Mouse (Mus musculus) liver, postnatal 0 days (tissue): Measurements from ENCODE around the gene Gm49416. TPM values are rescaled to one million over a fixed set of nuclear protein-coding genes. Genes with fewer than 3 reads are reported as not detected.

ENCODE experiments used
- ATAC-seq: fragments of 200-750 bp; cut with Nextera tagmentation; 2 replicates; pipeline ENCODE4 v1.8.0; 2017; ENCODE audit warnings: mild to moderate bottlenecking, moderate library complexity
- DNase-seq: peaks from one replicate; pipeline ENCODE4 v3.0.0-alpha.2; 2016
- H3K27ac ChIP-seq: fragments of 300-500 bp; sonication (generic); 2 replicates; pipeline ENCODE4 v1.5.1; 2014; ENCODE audit warnings: antibody characterized with exemption, moderate library complexity, mild to moderate bottlenecking, low read depth
- H3K27me3 ChIP-seq: fragments of 300-500 bp; sonication (generic); 2 replicates; pipeline ENCODE4 v1.6.1; 2014; ENCODE audit warnings: low read length, control low read depth, mixed read lengths; ENCODE audit not compliant: insufficient read depth
- H3K36me3 ChIP-seq: fragments of 300-500 bp; sonication (generic); replicated peaks from 2 replicates; pipeline ENCODE4 v1.6.1; 2014; ENCODE audit warnings: mild to moderate bottlenecking, control low read depth, low read length, moderate library complexity, mixed read lengths; ENCODE audit not compliant: insufficient read depth
- H3K4me1 ChIP-seq: fragments of 300-500 bp; sonication (generic); 2 replicates; pipeline ENCODE4 v1.6.1; 2014; ENCODE audit warnings: antibody characterized with exemption, mild to moderate bottlenecking, control low read depth; ENCODE audit not compliant: insufficient read depth
- H3K4me2 ChIP-seq: fragments of 300-500 bp; sonication (generic); 2 replicates; pipeline ENCODE4 v1.6.1; 2014; ENCODE audit warnings: low read depth, mild to moderate bottlenecking, low read length, moderate library complexity, mixed read lengths
- H3K4me3 ChIP-seq: fragments of 300-500 bp; sonication (generic); 2 replicates; pipeline ENCODE4 v1.5.1; 2014; ENCODE audit warnings: low read depth, low read length
- H3K9ac ChIP-seq: fragments of 300-500 bp; sonication (generic); replicated peaks from 2 replicates; pipeline ENCODE4 v1.6.1; 2014; ENCODE audit warnings: mild to moderate bottlenecking, moderate library complexity
- H3K9me3 ChIP-seq: fragments of 300-500 bp; sonication (generic); 2 replicates; pipeline ENCODE4 v1.6.1; 2016; ENCODE audit warnings: mild to moderate bottlenecking, control low read depth, low read length, mixed read lengths
- CTCF ChIP-seq: sonication (generic); IDR thresholded peaks from 2 replicates; pipeline ENCODE4 v1.5.1; 2016; ENCODE audit warnings: antibody characterized with exemption, low read depth
- EP300 ChIP-seq: IDR thresholded peaks from 2 replicates; pipeline ENCODE4 v1.6.1; 2016; ENCODE audit warnings: antibody characterized with exemption, low read depth, mild to moderate bottlenecking
- WGBS: fragments of 180-500 bp; shearing (Covaris S2); extraction: QIAGEN DNeasy Blood & Tissue Kit; methylation state at CpG from one replicate; pipeline ENCODE4 v1.1.7; 2014; ENCODE audit not compliant: insufficient replicate concordance; 5-methylcytosine and 5-hydroxymethylcytosine counted together
- polyA plus RNA-seq: library from polyadenylated mRNA; unstranded; fragments of >200 nt; fragmentation: Nextera tagmentation; extraction: Ambion mirVana; gene quantifications from 2 replicates; pipeline ENCODE4 v1.2.1, GENCODE M21; 2015

Gm49416 gene
- polyA plus RNA-seq, 1 experiment from 2014 or later = not detected

DNA sequence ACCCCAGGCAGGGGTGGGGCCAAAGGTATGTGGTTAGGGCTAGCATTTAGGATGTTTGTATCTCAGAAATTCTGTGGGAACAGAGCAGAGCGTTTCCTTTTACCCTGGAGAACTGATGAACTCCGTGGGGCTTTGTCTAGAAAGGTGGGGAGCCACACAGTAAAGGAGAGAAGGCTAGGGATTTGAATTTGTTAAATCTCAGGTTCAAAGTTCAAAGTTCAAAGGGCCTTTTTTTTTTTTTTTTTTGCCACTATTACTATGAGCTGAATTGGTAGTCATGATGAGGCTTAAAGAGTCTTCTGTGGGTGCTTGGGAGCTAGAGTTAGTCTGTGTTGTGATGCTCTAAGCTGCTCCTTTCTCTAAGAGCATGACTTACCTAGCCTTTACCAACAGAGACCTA, 48.0 kb downstream of the Gm49416 start:
- no peak for TF ChIP-seq CTCF
- TF ChIP-seq EP300 = no peak
- Histone ChIP-seq H3K4me1 (peaks cover 10% of the 10 kb centered on the region), H3K4me3 (no peak overlapping the region), H3K27me3 (no peaks in the 10 kb centered on the region), H3K27ac (no peak overlapping the region), H3K36me3 (peaks cover 50% of the 10 kb centered on the region), H3K9me3 (no peaks in the 10 kb centered on the region), H3K9ac (no peak overlapping the region), H3K4me2 (no peak overlapping the region)
- WGBS = 65% methylated on average over 2 of the region's 2 CpGs
- ATAC-seq = no peak
- no peak for DNase-seq

- Histone ChIP-seq H3K4me2 (no peak overlapping the region), H3K36me3 (peaks cover 39% of the 10 kb centered on the region), H3K9me3 (no peaks in the 10 kb centered on the region), H3K27ac (no peak overlapping the region), H3K9ac (peak overlapping the region; percentile 98), H3K27me3 (no peaks in the 10 kb centered on the region), H3K4me3 (0 out of 2 replicates have a peak overlapping the region, but pooled peaks have one; percentile 90), H3K4me1 (peaks cover 36% of the 10 kb centered on the region)
- WGBS = 83% methylated on average over 15 of the region's 15 CpGs
- TF ChIP-seq CTCF (no peak), EP300 (no peak)
- ATAC-seq (no peak), DNase-seq (no peak)
Observed at GRCm38 (mm10) chr19:8940526-8941133, 51.9 kb downstream of the Gm49416 start.

DNA sequence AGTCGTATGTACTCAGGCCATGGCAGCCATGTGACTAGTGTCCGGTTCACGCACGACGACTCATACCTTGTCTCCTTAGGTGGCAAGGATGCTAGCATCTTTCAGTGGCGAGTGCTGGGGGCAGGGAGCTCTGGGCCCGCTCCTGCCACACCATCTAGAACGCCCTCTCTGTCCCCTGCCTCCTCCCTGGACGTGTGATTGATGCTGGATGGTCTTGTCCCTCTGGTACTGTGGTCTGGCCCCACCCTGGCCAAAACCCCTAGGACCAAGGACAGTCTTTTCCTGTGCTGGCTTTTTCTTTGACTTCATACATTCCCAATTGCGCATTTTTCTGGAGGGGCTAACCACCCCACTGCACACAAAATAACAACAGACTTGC, 52.4 kb downstream of the Gm49416 start:
- TF ChIP-seq EP300 = no peak
- no peak for TF ChIP-seq CTCF
- Histone ChIP-seq H3K9me3 (no peaks in the 10 kb centered on the region), H3K4me1 (peaks cover 36% of the 10 kb centered on the region), H3K9ac (peak overlapping the region; percentile 98), H3K4me2 (peak overlapping the region; percentile 77), H3K27ac (peak overlapping the region; percentile 80), H3K4me3 (peak overlapping the region; percentile 90), H3K36me3 (peaks cover 43% of the 10 kb centered on the region), H3K27me3 (no peaks in the 10 kb centered on the region)
- ATAC-seq = no peak
- WGBS = 49% methylated on average over 10 of the region's 10 CpGs
- DNase-seq = no peak

DNA sequence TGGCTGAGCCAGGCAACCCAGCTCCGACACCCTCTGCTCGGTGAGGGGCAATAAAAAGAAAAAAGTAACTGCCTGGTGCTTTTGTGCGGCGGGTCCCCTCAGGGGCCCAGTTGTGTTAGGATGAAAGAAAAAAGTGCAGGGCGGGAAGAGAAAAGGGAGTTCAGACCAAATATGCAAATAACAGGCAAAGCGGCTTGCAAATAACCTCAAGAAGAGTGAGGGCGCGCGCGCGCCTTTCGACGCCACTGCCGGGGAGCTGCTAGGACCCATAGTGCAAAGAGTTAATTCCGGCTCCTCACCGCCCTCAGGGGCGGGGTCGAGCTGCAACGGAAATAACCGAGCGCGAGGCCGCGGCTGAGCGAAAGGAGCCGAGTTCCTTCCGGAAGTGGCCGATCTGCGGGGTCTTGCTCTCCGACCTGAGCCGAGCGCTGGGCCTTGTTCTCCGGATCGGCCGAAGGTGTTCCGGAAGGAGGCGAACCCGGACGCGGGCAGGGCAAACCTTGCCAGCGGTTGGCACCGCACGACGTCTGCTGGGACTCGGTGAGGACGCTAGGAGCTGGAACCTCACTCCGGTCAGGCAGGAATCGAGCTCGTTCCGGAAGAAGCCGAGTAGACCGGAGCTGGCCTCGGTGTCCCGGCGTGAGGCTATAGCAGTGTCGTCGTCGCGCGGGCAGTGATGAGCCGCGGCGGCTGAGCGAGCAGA, 52.9 kb downstream of the Gm49416 start, which contains the start of gene Mta2:
TSS of gene Mta2 (plus strand) at position 361 of the 703 bp plus-strand sequence.
- H3K27ac ChIP-seq = peak within 1 kb of the TSS; percentile 99
- peaks cover 43% of the 10 kb centered on the region for H3K36me3 ChIP-seq
- peak; percentile 91 for ATAC-seq
- peak within 1 kb of the TSS; percentile 77 for H3K4me2 ChIP-seq
- peak; percentile 97 for DNase-seq
- no peaks in the 10 kb centered on the region for H3K9me3 ChIP-seq
- H3K9ac ChIP-seq = peak within 1 kb of the TSS; percentile 98
- 0 out of 2 replicates have a peak, but pooled peaks have one; percentile 27 for TF ChIP-seq CTCF
- TF ChIP-seq EP300 = peak; percentile 49; the same call in 1 of the 2 replicates
- peaks cover 36% of the 10 kb centered on the region for H3K4me1 ChIP-seq
- peak within 1 kb of the TSS; percentile 90 for H3K4me3 ChIP-seq
- H3K27me3 ChIP-seq = no peaks in the 10 kb centered on the region
- WGBS = under 1% methylated on average over 64 of the region's 64 CpGs

- peaks cover 43% of the 10 kb centered on the region for H3K36me3 ChIP-seq
- H3K4me3 ChIP-seq = peak overlapping the region; percentile 90
- no peak for TF ChIP-seq CTCF
- no peak for TF ChIP-seq EP300
- no peaks in the 10 kb centered on the region for H3K27me3 ChIP-seq
- peaks cover 38% of the 10 kb centered on the region for H3K4me1 ChIP-seq
- H3K4me2 ChIP-seq = peak overlapping the region; percentile 77
- peak; percentile 73 for DNase-seq
- H3K9ac ChIP-seq = peak overlapping the region; percentile 98
- H3K9me3 ChIP-seq = no peaks in the 10 kb centered on the region
- 1% methylated on average over 45 of the region's 46 CpGs for WGBS
- ATAC-seq = peak; percentile 43
- H3K27ac ChIP-seq = peak overlapping the region; percentile 99
Observed at GRCm38 (mm10) chr19:8942276-8942964, 53.7 kb downstream of the Gm49416 start.

GRCm38 (mm10) chr19:8943047-8943446, 54.3 kb downstream of the Gm49416 start:
- peak overlapping the region; percentile 77 for H3K4me2 ChIP-seq
- no peak for ATAC-seq
- peak overlapping the region; percentile 98 for H3K9ac ChIP-seq
- H3K27me3 ChIP-seq = no peaks in the 10 kb centered on the region
- H3K9me3 ChIP-seq = no peaks in the 10 kb centered on the region
- no peak for DNase-seq
- H3K27ac ChIP-seq = peak overlapping the region; percentile 99; the same call in 1 of the 2 replicates
- 45% methylated on average over 2 of the region's 2 CpGs for WGBS
- TF ChIP-seq EP300 (no peak), CTCF (no peak)
- peaks cover 38% of the 10 kb centered on the region for H3K4me1 ChIP-seq
- peak overlapping the region; percentile 90 for H3K4me3 ChIP-seq
- peaks cover 48% of the 10 kb centered on the region for H3K36me3 ChIP-seq
